Mouse (Mus musculus) frontal cortex, adult (tissue): ENCODE measurements at regions not wholly inside any gene's neighbourhood (a gene's known extent, or its start where the extent isn't known, plus 50 kb on each side); places are given as distances from the start of the nearest gene placed in this dataset.

Experiments used
- ATAC-seq: cut with Nextera tagmentation; 2 replicates; pipeline ENCODE4 v1.9.2; 2017; ENCODE audit warnings: mild to moderate bottlenecking, moderate library complexity, mixed read lengths; ENCODE audit not compliant: low TSS enrichment

DNA sequence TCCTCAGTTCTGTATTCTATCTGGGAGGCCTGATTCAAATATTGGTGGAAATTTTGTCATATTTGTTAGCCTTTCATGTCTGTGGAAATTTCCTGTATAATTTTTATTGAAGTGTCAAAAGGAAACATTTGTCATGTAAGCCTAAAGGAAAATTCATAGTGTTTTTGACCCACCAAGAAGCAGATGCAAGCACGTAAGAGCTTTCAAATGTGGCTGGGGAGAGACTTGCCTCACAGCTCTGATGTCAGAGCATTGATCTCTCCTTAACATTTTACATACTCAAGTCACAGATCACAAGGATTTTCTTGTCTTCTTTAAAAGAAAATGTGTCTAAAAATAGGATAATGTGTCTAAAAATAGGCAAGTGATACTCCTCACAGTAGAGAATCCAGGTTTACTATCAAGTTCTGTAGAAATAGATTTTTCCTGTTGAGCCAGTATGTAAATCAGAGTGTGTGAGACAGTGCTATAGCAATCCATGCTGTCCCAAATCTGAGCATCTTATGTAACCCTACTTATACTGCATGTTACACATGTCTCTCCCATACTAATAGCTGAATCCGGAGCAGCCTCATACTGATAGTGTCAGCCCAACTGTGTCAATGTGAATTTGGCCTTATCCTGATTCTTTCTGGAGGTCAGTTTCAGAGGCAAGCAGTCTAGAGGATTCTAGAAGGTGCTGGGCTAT, 110.0 kb upstream of the Runx1 start:
- peak; percentile 96 for ATAC-seq

DNA sequence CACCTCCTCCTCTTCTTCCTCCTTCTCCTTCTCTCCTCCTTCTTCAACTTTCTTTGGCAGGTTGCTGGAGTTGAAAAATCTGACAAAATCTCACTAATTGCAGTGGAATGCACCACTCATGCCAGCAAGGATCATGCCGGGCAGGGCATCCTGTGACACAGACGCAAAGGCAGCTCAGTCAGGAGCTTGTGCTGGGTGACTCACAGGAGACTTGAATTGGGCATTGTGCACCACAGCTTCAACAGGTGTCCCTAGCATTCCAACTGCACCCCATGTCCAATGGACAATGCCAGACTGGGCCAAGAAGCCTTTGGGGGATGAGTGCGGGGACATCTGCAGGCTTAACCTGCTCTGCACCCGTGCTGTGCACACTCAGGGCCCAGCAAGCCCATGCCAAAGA, 104.2 kb upstream of the Runx1 start:
- ATAC-seq: no peak

- no peak for ATAC-seq
These were observed 102.3 kb upstream of the Runx1 start for GRCm38 (mm10) chr16:92928201-92928600.

DNA sequence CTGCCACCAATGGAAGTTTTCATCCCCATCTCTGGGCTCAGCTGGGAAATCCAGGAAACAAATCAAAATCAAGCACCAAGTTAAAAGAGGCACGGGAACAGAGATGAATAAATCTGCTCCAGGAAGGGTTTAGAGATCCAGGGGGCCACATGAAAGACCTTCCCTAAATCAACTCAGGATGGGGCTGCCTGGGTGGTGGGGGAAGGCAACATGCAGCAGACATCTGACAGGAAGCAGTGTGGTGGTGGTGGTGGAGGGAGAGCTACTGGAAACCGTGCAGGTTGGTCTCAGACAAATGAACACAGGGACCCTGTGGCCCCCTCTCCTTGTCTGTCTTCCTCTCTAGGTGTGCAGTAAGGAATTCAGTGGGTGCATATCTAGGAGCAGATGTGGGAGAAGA, 101.7 kb upstream of the Runx1 start:
- no peak for ATAC-seq

- ATAC-seq: no peak
These were observed 100.9 kb upstream of the Runx1 start for GRCm38 (mm10) chr16:92926853-92927252.

GRCm38 (mm10) chr16:92920947-92921346, 95.0 kb upstream of the Runx1 start:
- ATAC-seq: no peak

GRCm38 (mm10) chr16:92917356-92917755, 91.4 kb upstream of the Runx1 start:
- no peak for ATAC-seq

GRCm38 (mm10) chr16:92915651-92916050, 89.7 kb upstream of the Runx1 start:
- ATAC-seq: no peak

DNA sequence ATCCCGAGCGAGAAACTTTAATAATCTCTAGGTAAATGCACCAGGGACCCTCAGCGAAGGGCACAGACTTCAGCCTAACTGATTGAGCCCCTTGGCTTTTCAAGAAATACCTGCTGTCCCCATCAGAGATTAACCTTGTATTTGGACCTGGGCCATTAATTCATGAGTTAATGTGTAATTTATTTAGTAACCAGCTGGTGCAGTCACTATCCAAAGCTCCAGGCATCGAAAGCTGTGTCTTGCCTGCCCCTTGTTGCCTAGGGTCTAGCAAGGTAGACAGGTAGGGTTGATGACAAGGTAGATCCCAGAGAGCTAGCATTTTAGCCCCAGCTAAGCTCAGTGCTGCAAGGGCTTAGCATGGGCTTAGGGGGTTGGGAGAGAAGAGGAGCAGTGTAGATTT, 80.9 kb upstream of the Runx1 start:
- no peak for ATAC-seq

DNA sequence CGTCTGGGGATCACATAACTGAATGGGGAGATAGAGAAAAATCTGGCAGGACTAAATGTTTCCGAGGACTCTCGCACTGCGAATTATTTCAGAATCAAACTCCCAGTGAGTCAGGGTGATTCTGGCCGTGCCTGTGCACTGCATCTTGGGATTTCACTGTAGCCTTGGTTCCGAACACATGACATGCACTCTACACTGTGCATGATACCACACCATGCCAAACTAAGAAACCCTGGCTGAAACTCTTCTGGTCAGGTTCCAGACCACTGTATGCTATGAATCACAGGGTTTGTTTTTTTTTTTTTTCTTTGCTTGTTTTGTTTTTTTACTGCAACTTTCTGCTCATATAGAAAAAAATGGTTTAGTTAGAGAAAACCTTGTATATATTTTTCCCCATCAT, 79.7 kb upstream of the Runx1 start:
- no peak for ATAC-seq

GRCm38 (mm10) chr16:92903892-92904473, 78.0 kb upstream of the Runx1 start:
- ATAC-seq: no peak

GRCm38 (mm10) chr16:92903486-92903885, 77.5 kb upstream of the Runx1 start:
- ATAC-seq: no peak

- no peak for ATAC-seq
These were observed 73.8 kb upstream of the Runx1 start for GRCm38 (mm10) chr16:92899704-92900103.

DNA sequence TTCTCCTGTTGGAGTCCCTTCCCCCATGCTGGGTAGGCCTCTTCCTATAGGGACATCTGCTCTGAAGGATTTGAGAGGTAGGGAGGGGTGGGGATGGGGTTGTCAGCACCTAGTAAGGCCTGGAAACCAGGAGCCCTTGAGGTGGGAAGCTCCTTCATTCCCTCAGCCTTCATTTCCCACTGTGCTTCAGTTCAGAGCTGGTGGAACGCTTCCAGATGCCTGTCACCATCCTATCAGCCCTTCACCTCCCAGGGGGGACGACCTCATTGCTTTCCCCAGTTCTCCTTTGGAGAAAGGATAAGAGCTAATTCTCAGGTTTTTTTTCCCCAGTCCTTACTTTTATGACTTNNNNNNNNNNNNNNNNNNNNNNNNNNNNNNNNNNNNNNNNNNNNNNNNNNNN, 65.8 kb upstream of the Runx1 start:
- no peak for ATAC-seq

GRCm38 (mm10) chr16:92890713-92891112, 64.8 kb upstream of the Runx1 start:
- peak; percentile 50; the same call in 1 of the 2 replicates for ATAC-seq

DNA sequence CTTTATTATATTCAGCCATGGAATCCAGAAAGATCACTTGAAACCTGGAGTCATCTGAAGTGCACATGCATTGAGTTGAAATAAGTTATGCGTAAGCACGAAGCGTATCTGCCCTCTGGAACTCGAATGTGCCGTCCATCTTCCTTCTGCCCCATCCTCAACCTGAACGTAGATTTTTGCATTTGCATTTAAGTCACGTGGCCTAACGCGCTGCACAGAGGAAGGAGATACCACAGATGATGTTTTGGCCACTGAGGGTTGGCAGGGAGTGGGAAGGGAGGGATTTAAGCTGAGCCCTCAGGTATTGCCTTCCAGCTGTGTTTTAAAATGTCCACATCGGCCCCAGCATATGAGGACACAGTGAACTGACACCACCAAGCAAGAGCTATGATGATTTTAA, 63.6 kb upstream of the Runx1 start:
- no peak for ATAC-seq

GRCm38 (mm10) chr16:92886226-92886625, 60.3 kb upstream of the Runx1 start:
- ATAC-seq: no peak

- no peak for ATAC-seq
These were observed 57.9 kb upstream of the Runx1 start for GRCm38 (mm10) chr16:92883821-92884272.

DNA sequence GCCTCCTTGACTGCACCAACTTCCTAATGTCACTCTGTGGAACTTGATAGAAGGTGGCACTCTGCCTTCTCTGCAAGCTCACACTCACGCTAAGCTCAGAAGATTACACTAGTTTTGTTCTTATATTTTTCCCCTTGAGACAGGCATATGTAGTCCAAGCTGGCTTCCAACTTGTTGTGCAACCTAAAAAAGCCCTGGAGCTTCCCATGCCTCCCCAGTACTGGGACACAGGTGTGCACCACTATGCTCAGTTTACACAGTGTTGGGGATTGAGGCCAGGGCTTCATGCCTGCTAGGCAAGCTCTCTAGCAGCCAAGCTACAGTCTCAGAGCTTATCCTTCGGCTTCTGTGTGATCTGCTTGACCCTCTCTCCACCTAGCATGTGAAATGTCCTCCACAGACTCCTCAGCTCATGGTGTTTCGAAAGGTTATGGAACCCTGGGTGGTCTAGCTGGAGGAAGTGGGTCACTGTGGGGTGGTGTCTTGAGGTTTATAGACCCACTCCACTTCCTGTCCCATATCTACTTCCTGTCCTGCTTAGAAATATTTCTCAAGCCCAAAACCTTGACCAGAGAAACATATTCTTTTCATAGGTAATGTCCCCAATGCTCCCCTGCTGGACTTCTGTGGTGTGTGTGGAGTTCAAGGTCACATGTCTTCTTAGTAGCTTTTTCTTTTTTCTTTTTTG, 54.6 kb upstream of the Runx1 start:
- ATAC-seq: no peak

- ATAC-seq: no peak
These were observed 52.1 kb upstream of the Runx1 start for GRCm38 (mm10) chr16:92878081-92878480.
